Mouse (Mus musculus) thymus, adult 2 months (tissue): ENCODE measurements around the gene Scgb1c1.

ENCODE experiments used
- CTCF ChIP-seq: fragments of 200-500 bp; IDR thresholded peaks from 2 replicates; pipeline ENCODE4 v1.5.1; 2012; ENCODE audit warnings: mild to moderate bottlenecking, control low read depth, low read length, moderate library complexity, borderline replicate concordance; ENCODE audit not compliant: control insufficient read depth, poor library complexity, insufficient read depth; ENCODE audit errors: extremely low read depth
- POLR2A ChIP-seq: fragments of 200-500 bp; IDR thresholded peaks from 2 replicates; pipeline ENCODE4 v1.6.1; 2012; ENCODE audit warnings: mild to moderate bottlenecking, low read length, control low read depth, moderate library complexity; ENCODE audit not compliant: control insufficient read depth, poor library complexity, insufficient read depth; ENCODE audit errors: extremely low read depth

DNA sequence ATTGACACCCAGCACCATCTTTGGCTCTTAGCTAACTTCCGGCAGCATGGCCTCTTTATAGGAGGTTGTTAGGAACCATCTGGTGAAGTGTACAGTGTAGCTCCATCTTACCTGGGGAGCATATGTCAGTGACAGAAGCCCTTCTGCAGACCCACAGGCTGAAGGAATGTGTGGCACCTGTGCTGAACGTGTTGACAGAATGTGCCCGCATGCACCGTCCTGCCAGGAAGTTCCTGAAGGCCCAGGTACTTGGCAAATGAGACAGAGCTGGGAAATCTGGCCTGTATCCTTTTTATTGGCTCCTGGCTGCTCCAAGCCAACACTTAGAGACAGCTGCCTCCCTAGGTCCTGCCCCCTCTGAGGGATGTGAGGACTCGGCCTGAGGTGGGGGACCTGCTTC, 15.4 kb downstream of the Scgb1c1 start:
- no peak for TF ChIP-seq CTCF
- no peak for TF ChIP-seq POLR2A
